Mouse (Mus musculus) lung, postnatal 0 days (tissue): ENCODE data around the gene Dqx1.

Experiments
- CTCF ChIP-seq: IDR thresholded peaks from 2 replicates; pipeline ENCODE4 v1.5.1; 2016; ENCODE audit warnings: antibody characterized with exemption, mild to moderate bottlenecking
- EP300 ChIP-seq: IDR thresholded peaks from 2 replicates; pipeline ENCODE4 v1.6.1; 2016; ENCODE audit warnings: antibody characterized with exemption, mild to moderate bottlenecking, control low read depth

DNA sequence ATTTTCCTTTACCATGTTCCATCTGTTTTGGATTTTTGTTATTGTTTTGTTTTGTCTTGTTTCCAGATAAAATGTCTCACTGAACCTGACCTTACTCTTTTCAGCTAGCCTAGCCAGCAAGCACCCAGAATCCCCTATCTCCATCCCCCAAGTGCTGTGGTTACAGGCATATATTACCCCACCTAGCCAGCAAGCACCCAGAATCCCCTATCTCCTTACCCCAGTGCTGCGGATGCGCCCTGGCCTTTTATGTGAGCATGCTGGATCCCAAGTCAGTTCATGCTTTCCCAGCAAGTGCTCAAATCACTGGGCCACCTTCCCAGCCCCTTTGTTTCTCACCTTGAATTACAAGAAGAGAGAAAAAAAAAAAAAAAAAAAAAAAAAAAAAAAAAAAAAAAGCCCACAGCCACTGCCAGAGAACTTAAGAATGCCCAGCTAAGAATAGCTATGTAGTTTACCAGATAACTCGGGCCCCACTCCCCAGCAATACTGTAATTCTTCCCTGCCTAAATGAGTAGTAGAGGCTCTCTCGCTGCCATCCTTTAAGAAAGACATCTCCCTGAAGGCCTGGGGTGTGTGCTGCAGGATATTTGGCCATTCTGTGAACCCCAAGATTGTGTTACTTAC is 54.0 kb downstream of the Dqx1 start:
- TF ChIP-seq CTCF (no peak), EP300 (no peak)
